Mouse (Mus musculus) liver, adult 2 months (tissue): ENCODE results near the gene Krt84. TPM values are rescaled to one million over a fixed set of nuclear protein-coding genes. Genes with fewer than 3 reads are reported as not detected.

Experiments
- DNase-seq: peaks from one replicate; pipeline ENCODE4 v3.0.0-alpha.2; 2011; ENCODE audit warnings: low read depth, low spot score; ENCODE audit errors: extremely low read depth
- H3K27ac ChIP-seq: fragments of 200-500 bp; replicated peaks from 2 replicates; pipeline ENCODE4 v1.5.1; 2012; ENCODE audit warnings: low read depth, mild to moderate bottlenecking, control low read depth, inconsistent platforms, low read length; ENCODE audit not compliant: insufficient read depth
- H3K27me3 ChIP-seq: fragments of 200-500 bp; 2 replicates; pipeline ENCODE4 v1.6.1; 2012; ENCODE audit warnings: mild to moderate bottlenecking, moderate library complexity, low read length, inconsistent platforms; ENCODE audit not compliant: control insufficient read depth, insufficient read depth
- H3K36me3 ChIP-seq: fragments of 200-500 bp; 2 replicates; pipeline ENCODE4 v1.6.1; 2012; ENCODE audit warnings: low read length, inconsistent platforms; ENCODE audit not compliant: control insufficient read depth, insufficient read depth
- H3K4me1 ChIP-seq: fragments of 200-500 bp; 2 replicates; pipeline ENCODE4 v1.6.1; 2011; ENCODE audit warnings: low read length; ENCODE audit not compliant: control insufficient read depth, insufficient read depth
- H3K4me3 ChIP-seq: fragments of 200-500 bp; 2 replicates; pipeline ENCODE4 v1.5.1; 2011; ENCODE audit warnings: low read depth, mild to moderate bottlenecking, control low read depth, low read length, moderate library complexity; ENCODE audit not compliant: insufficient read depth
- H3K79me2 ChIP-seq: fragments of 200-500 bp; 2 replicates; pipeline ENCODE4 v1.6.1; 2012; ENCODE audit warnings: inconsistent platforms, mild to moderate bottlenecking, low read length, moderate library complexity; ENCODE audit not compliant: control insufficient read depth, insufficient read depth
- H3K9ac ChIP-seq: fragments of 200-500 bp; 2 replicates; pipeline ENCODE4 v1.6.1; 2012; ENCODE audit warnings: low read depth, mild to moderate bottlenecking, control low read depth, inconsistent platforms, low read length
- CTCF ChIP-seq: fragments of 200-500 bp; IDR thresholded peaks from 2 replicates; pipeline ENCODE4 v1.5.1; 2011; ENCODE audit warnings: low read depth, low read length, control low read depth
- POLR2A ChIP-seq: fragments of 200-500 bp; IDR thresholded peaks from 2 replicates; pipeline ENCODE4 v1.6.1; 2011; ENCODE audit warnings: low read length, control low read depth; ENCODE audit not compliant: insufficient read depth; ENCODE audit errors: extremely low read depth
- WGBS: fragments of 180-500 bp; shearing (Covaris S2); methylation state at CpG from one replicate; pipeline ENCODE4 v1.1.7; 2018; 5-methylcytosine and 5-hydroxymethylcytosine counted together
- polyA plus RNA-seq: library from polyadenylated mRNA; depleted of rRNA; stranded (reverse); fragments of >200 nt; gene quantifications from 2 replicates; pipeline ENCODE4 v1.2.3, GENCODE M21; 2012
- total RNA-seq: library from RNA; depleted of rRNA; stranded (reverse); fragments of >200 nt; gene quantifications from 2 replicates; pipeline ENCODE4 v1.2.3, GENCODE M21; 2014

Krt84 gene
- total and polyA plus RNA-seq, 2 experiments, result not detected

GRCm38 (mm10) chr15:101492718-101493117 lies 39.9 kb downstream of the Krt84 start:
- H3K27ac ChIP-seq, result no peak overlapping the region
- H3K4me1 ChIP-seq, result no peaks in the 10 kb centered on the region
- no peaks in the 10 kb centered on the region for H3K79me2 ChIP-seq
- DNase-seq, result no peak
- no peaks in the 10 kb centered on the region for H3K27me3 ChIP-seq
- H3K4me3 ChIP-seq, result no peak overlapping the region
- WGBS, result 60% methylated on average over 8 of the region's 8 CpGs
- no peak overlapping the region for H3K9ac ChIP-seq
- H3K36me3 ChIP-seq, result no peaks in the 10 kb centered on the region
- TF ChIP-seq POLR2A (no peak), CTCF (no peak)

DNA sequence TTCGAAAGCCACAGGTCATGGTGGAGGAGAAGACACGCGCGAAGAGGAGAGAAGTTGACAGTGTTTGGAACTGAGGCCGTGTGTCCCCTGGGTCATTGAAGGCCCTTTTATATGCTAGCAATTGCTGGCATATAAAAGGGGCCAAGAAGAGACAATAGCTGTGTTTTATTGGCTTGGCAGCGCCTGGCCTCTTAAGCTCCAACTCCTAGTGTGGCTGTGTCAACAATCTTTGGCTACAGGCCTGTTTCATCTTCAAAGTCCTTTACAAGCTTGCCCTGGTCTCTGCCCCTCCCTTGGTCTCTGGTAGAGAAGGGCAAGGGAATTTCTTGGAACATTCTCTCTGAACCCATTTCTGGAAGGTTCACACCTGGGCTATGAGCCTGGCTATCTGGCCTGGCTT lies 41.2 kb downstream of the Krt84 start, which contains the start of gene Krt83:
TSS of gene Krt83 (minus strand) at position 82 of the 400 bp plus-strand sequence.
- Histone ChIP-seq H3K4me3 (no peak within 1 kb of the TSS), H3K79me2 (no peaks in the 10 kb centered on the region), H3K4me1 (no peaks in the 10 kb centered on the region), H3K27ac (no peak within 1 kb of the TSS), H3K27me3 (no peaks in the 10 kb centered on the region), H3K36me3 (no peaks in the 10 kb centered on the region), H3K9ac (no peak within 1 kb of the TSS)
- DNase-seq, result no peak
- 85% methylated on average over 6 of the region's 6 CpGs for WGBS
- no peak for TF ChIP-seq POLR2A
- no peak for TF ChIP-seq CTCF

DNA sequence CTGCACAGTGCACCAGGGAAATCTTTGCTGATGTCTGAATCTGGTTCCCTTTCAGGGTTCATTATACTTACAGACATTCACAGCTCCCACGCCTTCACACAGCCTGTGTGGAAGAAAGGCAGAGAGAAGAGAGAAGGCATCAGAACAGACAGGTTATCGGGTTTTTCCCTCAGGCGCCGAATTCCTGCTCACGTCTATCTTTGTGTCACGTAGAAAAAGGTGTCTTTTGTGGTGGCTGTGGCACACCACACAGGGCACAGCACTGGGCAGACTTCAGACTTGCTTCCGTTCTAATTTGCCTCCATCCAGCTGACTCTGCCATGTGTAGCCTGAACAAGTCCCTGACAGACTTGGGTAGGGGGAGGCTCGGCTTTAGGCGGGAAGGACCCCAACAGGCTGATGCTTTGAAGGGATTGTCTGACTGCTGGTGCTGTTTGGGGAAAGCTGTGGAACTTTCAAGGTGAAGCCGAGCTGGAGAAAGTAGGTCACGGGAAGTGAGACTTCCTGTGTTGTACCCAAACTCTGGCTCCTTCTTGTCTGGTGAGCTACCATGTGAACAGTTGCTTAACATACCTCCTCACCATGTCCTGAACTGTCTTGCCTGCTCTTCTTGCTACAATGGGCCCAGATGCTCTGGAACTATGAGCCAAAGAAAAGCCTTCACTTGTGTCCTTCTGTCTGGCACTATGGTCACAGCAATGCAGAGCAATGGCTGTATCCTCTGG lies 46.5 kb downstream of the Krt84 start:
- no peaks in the 10 kb centered on the region for H3K79me2 ChIP-seq
- no peak overlapping the region for H3K9ac ChIP-seq
- WGBS, result 80% methylated on average over 11 of the region's 11 CpGs
- no peak for DNase-seq
- H3K27ac ChIP-seq, result no peak overlapping the region
- no peaks in the 10 kb centered on the region for H3K36me3 ChIP-seq
- H3K27me3 ChIP-seq, result no peaks in the 10 kb centered on the region
- no peak overlapping the region for H3K4me3 ChIP-seq
- TF ChIP-seq POLR2A (no peak), CTCF (no peak)
- no peaks in the 10 kb centered on the region for H3K4me1 ChIP-seq

DNA sequence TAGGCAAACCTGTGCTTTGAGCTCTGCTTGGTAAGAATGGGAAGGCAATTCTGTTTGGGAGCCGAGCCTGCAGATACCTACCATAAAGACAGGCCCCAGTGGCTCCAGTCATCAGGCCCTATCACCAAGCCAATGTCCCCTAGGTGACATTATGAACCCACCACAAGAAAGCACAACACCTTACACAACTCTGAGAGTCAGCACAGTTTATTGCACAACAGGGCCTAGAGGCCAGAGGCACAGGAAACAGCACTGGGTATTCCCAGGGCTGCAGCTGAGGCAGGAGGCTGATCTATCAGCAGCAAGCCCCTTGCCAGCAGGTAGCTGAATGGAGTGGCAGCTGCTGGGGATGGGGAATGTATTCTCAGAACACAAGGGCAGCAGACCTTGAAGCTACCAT lies 47.7 kb downstream of the Krt84 start:
- no peaks in the 10 kb centered on the region for H3K27me3 ChIP-seq

DNA sequence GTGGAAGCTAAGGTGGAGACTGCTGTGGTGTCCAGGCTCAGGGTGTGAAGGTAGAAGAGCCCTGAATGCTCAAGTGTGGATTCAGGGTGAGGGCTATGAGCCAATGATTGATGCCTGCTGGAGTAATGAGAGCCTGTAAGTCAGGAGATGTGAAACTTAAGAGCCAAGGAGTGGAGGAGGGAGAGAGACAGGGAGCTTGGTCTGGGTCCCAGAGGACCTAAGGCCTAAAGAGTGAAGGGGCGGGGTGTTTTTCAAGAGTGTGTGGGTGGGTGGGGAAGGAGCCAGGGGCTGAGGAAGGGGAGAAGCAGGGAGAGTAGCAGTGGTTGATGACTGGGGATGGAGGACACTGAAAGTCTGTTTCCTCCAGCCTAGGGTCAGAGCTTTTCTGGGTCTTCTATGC lies 49.0 kb downstream of the Krt84 start:
- H3K9ac ChIP-seq, result no peak overlapping the region
- peaks cover 3% of the 10 kb centered on the region; the same call in 1 of the 2 replicates for H3K27me3 ChIP-seq
- H3K36me3 ChIP-seq, result no peaks in the 10 kb centered on the region
- TF ChIP-seq CTCF (no peak), POLR2A (no peak)
- no peaks in the 10 kb centered on the region for H3K4me1 ChIP-seq
- WGBS, result 92% methylated on average over 1 of the region's 1 CpGs
- DNase-seq, result no peak
- H3K27ac ChIP-seq, result no peak overlapping the region
- no peaks in the 10 kb centered on the region for H3K79me2 ChIP-seq
- no peak overlapping the region for H3K4me3 ChIP-seq

More for the DNA sequence above, 47.7 kb downstream of the Krt84 start:
- 82% methylated on average over 1 of the region's 1 CpGs for WGBS
- Histone ChIP-seq H3K27ac (no peak overlapping the region), H3K9ac (no peak overlapping the region), H3K4me3 (no peak overlapping the region), H3K79me2 (no peaks in the 10 kb centered on the region), H3K36me3 (no peaks in the 10 kb centered on the region), H3K4me1 (no peaks in the 10 kb centered on the region)
- TF ChIP-seq POLR2A (no peak), CTCF (no peak)
- DNase-seq, result no peak

DNA sequence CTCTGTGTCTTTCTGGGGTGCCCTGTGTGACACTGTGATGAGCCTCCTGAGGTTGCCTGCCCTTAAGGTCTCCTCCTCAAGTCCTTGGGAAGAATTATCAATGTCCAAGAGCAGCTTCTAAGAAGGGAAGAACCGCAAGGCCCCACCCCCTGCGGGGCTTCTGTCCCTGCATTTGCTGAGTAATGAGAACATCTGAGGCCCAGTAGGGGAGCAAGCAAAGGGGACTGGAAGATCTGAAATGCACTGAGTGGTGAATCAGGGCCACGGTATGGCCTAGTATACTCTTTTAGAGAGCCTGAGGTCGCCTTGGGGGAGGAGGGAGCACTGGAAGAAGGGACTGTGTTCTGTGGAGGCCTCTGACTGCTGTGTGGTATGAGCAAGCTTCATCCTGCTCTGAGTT lies 50.6 kb downstream of the Krt84 start:
- Histone ChIP-seq H3K36me3 (no peaks in the 10 kb centered on the region), H3K27me3 (peaks cover 3% of the 10 kb centered on the region; the same call in 1 of the 2 replicates), H3K9ac (no peak overlapping the region), H3K27ac (no peak overlapping the region), H3K4me1 (no peaks in the 10 kb centered on the region), H3K4me3 (no peak overlapping the region), H3K79me2 (no peaks in the 10 kb centered on the region)
- 55% methylated on average over 4 of the region's 4 CpGs for WGBS
- TF ChIP-seq CTCF, result no peak
- TF ChIP-seq POLR2A, result no peak
- no peak for DNase-seq
